Mouse (Mus musculus) ES-Bruce4 (cell line): ENCODE measurements at regions not wholly inside any gene's neighbourhood (a gene's known extent, or its start where the extent isn't known, plus 50 kb on each side); places are given as distances from the start of the nearest gene placed in this dataset.

Source experiments
- H3K27ac ChIP-seq: 2 replicates; pipeline ENCODE4 v1.5.1; 2012; ENCODE audit warnings: low read length, inconsistent platforms; ENCODE audit not compliant: insufficient read depth
- H3K27me3 ChIP-seq: 2 replicates; pipeline ENCODE4 v1.6.1; 2012; ENCODE audit warnings: mild to moderate bottlenecking, low read length, inconsistent platforms; ENCODE audit not compliant: control insufficient read depth, poor library complexity, insufficient read depth, severe bottlenecking
- H3K36me3 ChIP-seq: 2 replicates; pipeline ENCODE4 v1.6.1; 2012; ENCODE audit warnings: inconsistent platforms, mild to moderate bottlenecking, low read length, moderate library complexity; ENCODE audit not compliant: control insufficient read depth, poor library complexity, insufficient read depth, severe bottlenecking
- H3K4me1 ChIP-seq: one replicate; pipeline ENCODE4 v1.8.1; 2011; ENCODE audit warnings: low read length; ENCODE audit not compliant: control insufficient read depth, insufficient read depth
- H3K4me3 ChIP-seq: 2 replicates; pipeline ENCODE4 v1.5.1; 2011; ENCODE audit warnings: low read depth, mild to moderate bottlenecking, low read length
- H3K9ac ChIP-seq: 2 replicates; pipeline ENCODE4 v1.6.1; 2012; ENCODE audit warnings: low read depth, mild to moderate bottlenecking, inconsistent platforms; ENCODE audit not compliant: poor library complexity, severe bottlenecking
- H3K9me3 ChIP-seq: replicated peaks from 2 replicates; pipeline ENCODE4 v1.6.1; 2012; ENCODE audit warnings: mild to moderate bottlenecking, low read length, inconsistent platforms; ENCODE audit not compliant: control insufficient read depth, poor library complexity, insufficient read depth, severe bottlenecking
- CTCF ChIP-seq: IDR thresholded peaks from one replicate; pipeline ENCODE4 v1.8.1; 2011; ENCODE audit warnings: low read depth, low read length
- EP300 ChIP-seq: IDR thresholded peaks from 2 replicates; pipeline ENCODE4 v1.6.1; 2011; ENCODE audit warnings: low read depth, low read length; ENCODE audit not compliant: insufficient read depth
- POLR2A ChIP-seq: IDR thresholded peaks from one replicate; pipeline ENCODE4 v1.8.1; 2011; ENCODE audit warnings: low read length; ENCODE audit not compliant: insufficient read depth

GRCm38 (mm10) chr16:5380626-5381025 lies 124.8 kb upstream of the Eef2kmt start:
- H3K4me3 ChIP-seq, result no peak overlapping the region
- H3K9ac ChIP-seq, result no peak overlapping the region
- H3K36me3 ChIP-seq, result no peaks in the 10 kb centered on the region
- TF ChIP-seq CTCF (no peak), EP300 (no peak), POLR2A (no peak)
- H3K27me3 ChIP-seq, result no peaks in the 10 kb centered on the region
- H3K4me1 ChIP-seq, result no peaks in the 10 kb centered on the region
- no peaks in the 10 kb centered on the region for H3K9me3 ChIP-seq
- no peak overlapping the region for H3K27ac ChIP-seq

GRCm38 (mm10) chr16:5377001-5377400 lies 121.2 kb upstream of the Eef2kmt start:
- H3K27ac ChIP-seq, result no peak overlapping the region
- no peaks in the 10 kb centered on the region for H3K36me3 ChIP-seq
- no peaks in the 10 kb centered on the region for H3K4me1 ChIP-seq
- no peak overlapping the region for H3K4me3 ChIP-seq
- H3K27me3 ChIP-seq, result no peaks in the 10 kb centered on the region
- H3K9me3 ChIP-seq, result no peaks in the 10 kb centered on the region
- TF ChIP-seq CTCF (no peak), EP300 (no peak), POLR2A (no peak)
- no peak overlapping the region for H3K9ac ChIP-seq

GRCm38 (mm10) chr16:5374818-5375605 lies 119.2 kb upstream of the Eef2kmt start:
- Histone ChIP-seq H3K9me3 (no peaks in the 10 kb centered on the region), H3K27ac (no peak overlapping the region), H3K4me1 (no peaks in the 10 kb centered on the region), H3K9ac (no peak overlapping the region), H3K36me3 (no peaks in the 10 kb centered on the region), H3K27me3 (no peaks in the 10 kb centered on the region), H3K4me3 (no peak overlapping the region)
- TF ChIP-seq EP300 (no peak), CTCF (no peak), POLR2A (no peak)

GRCm38 (mm10) chr16:5371175-5371893 lies 115.6 kb upstream of the Eef2kmt start:
- H3K9me3 ChIP-seq, result no peaks in the 10 kb centered on the region
- no peaks in the 10 kb centered on the region for H3K4me1 ChIP-seq
- no peak overlapping the region for H3K9ac ChIP-seq
- H3K4me3 ChIP-seq, result no peak overlapping the region
- H3K27me3 ChIP-seq, result no peaks in the 10 kb centered on the region
- no peak for TF ChIP-seq POLR2A
- no peak overlapping the region for H3K27ac ChIP-seq
- H3K36me3 ChIP-seq, result no peaks in the 10 kb centered on the region

- Histone ChIP-seq H3K4me3 (no peak overlapping the region), H3K4me1 (no peaks in the 10 kb centered on the region), H3K27ac (no peak overlapping the region), H3K9me3 (no peaks in the 10 kb centered on the region), H3K36me3 (no peaks in the 10 kb centered on the region), H3K9ac (no peak overlapping the region), H3K27me3 (no peaks in the 10 kb centered on the region)
- no peak for TF ChIP-seq CTCF
- TF ChIP-seq EP300, result no peak
- TF ChIP-seq POLR2A, result no peak
These were observed 114.7 kb upstream of the Eef2kmt start for GRCm38 (mm10) chr16:5370496-5370895.

GRCm38 (mm10) chr16:5368897-5369558 lies 113.2 kb upstream of the Eef2kmt start:
- H3K27me3 ChIP-seq, result no peaks in the 10 kb centered on the region
- H3K9me3 ChIP-seq, result no peaks in the 10 kb centered on the region
- H3K27ac ChIP-seq, result no peak overlapping the region
- no peak overlapping the region for H3K9ac ChIP-seq
- H3K4me3 ChIP-seq, result no peak overlapping the region
- TF ChIP-seq CTCF, result no peak
- TF ChIP-seq POLR2A, result no peak
- TF ChIP-seq EP300, result no peak
- no peaks in the 10 kb centered on the region for H3K36me3 ChIP-seq
- H3K4me1 ChIP-seq, result no peaks in the 10 kb centered on the region
